Mouse (Mus musculus) myocyte (in vitro differentiated cells): ENCODE results near the gene Tyw5.

Source experiments
- CEBPB ChIP-seq: IDR thresholded peaks from 2 replicates; pipeline ENCODE4 v1.6.1; 2011; ENCODE audit warnings: mild to moderate bottlenecking, moderate library complexity; ENCODE audit not compliant: poor library complexity, insufficient read depth, severe bottlenecking
- E2F4 ChIP-seq: IDR thresholded peaks from one replicate; pipeline ENCODE4 v1.6.1; 2011; ENCODE audit warnings: mild to moderate bottlenecking, control low read depth, moderate library complexity; ENCODE audit not compliant: insufficient read depth
- MAX ChIP-seq: IDR thresholded peaks from one replicate; pipeline ENCODE4 v1.6.1; 2011; ENCODE audit warnings: low read depth, mild to moderate bottlenecking, control low read depth
- MYOD1 ChIP-seq, 3 experiments: IDR thresholded peaks; one replicate each; pipeline ENCODE4 v1.6.1; 2011; ENCODE audit warnings: control low read depth in 2 of 3, low read depth in 2 of 3, mild to moderate bottlenecking in 2 of 3, moderate library complexity in 1 of 3; ENCODE audit not compliant: insufficient read length in 2 of 3, control insufficient read depth in 1 of 3
- MYOG ChIP-seq, 3 experiments: IDR thresholded peaks; one replicate each; pipeline ENCODE4 v1.6.1; 2011; ENCODE audit warnings: control low read depth in 2 of 3, low read depth in 2 of 3, mild to moderate bottlenecking in 2 of 3; ENCODE audit not compliant: insufficient read length in 2 of 3, control insufficient read depth in 1 of 3, insufficient read depth in 1 of 3
- POLR2A ChIP-seq: IDR thresholded peaks from one replicate; pipeline ENCODE4 v1.6.1; 2011; ENCODE audit warnings: low read depth, mild to moderate bottlenecking, control low read depth, moderate library complexity; ENCODE audit not compliant: insufficient read length
- POLR2AphosphoS2 ChIP-seq: IDR thresholded peaks from one replicate; pipeline ENCODE4 v1.6.1; 2011; ENCODE audit warnings: low read depth, control low read depth; ENCODE audit not compliant: insufficient read length
- REST ChIP-seq: IDR thresholded peaks from one replicate; pipeline ENCODE4 v1.6.1; 2011; ENCODE audit warnings: mild to moderate bottlenecking, control low read depth, moderate library complexity; ENCODE audit not compliant: insufficient read depth, insufficient read length
- SRF ChIP-seq: IDR thresholded peaks from one replicate; pipeline ENCODE4 v1.6.1; 2011; ENCODE audit warnings: low read depth; ENCODE audit not compliant: control insufficient read depth, insufficient read length
- TCF12 ChIP-seq: IDR thresholded peaks from one replicate; pipeline ENCODE4 v1.6.1; 2011; ENCODE audit warnings: mild to moderate bottlenecking, control low read depth; ENCODE audit not compliant: poor library complexity, insufficient read depth, severe bottlenecking
- USF1 ChIP-seq: IDR thresholded peaks from one replicate; pipeline ENCODE4 v1.6.1; 2011; ENCODE audit warnings: low read depth, mild to moderate bottlenecking, control low read depth, moderate library complexity

DNA sequence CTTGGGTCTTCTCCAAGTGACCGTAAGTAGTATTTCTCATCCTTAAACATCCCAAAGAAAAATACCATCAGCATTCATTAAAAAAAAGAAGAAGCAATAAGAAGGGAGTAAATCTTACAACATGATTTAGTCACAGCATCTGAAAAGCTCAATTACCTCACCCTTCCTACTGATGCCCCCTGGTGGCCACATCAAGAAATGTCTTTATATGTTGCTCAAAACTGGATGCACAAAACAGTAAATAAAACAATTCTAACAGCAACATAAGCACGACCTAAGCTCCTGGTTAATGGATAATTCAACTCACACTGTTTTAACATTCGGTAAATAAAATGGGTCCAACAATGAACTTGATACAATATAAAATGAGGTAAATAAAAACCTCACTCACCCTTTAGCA lies 12.8 kb downstream of the Tyw5 start:
- TF ChIP-seq TCF12 (no peak), POLR2A (no peak), CEBPB (no peak), MAX (no peak), MYOG (IDR thresholded peaks at IDR 0.05; ENCODE audit: control insufficient read depth in 1 of 3, insufficient read depth in 1 of 3, insufficient read length in 2 of 3, low read depth in 2 of 3) (no peak), E2F4 (no peak), POLR2AphosphoS2 (no peak), USF1 (no peak), MYOD1 (IDR thresholded peaks at IDR 0.05; ENCODE audit: control insufficient read depth in 1 of 3, insufficient read length in 2 of 3, low read depth in 2 of 3) (no peak), REST (no peak), SRF (no peak)
